Mouse (Mus musculus) colon, adult 2 months (tissue): Measurements from ENCODE around the gene Obox5. TPM values are rescaled to one million over a fixed set of nuclear protein-coding genes. Genes with fewer than 3 reads are reported as not detected.

ENCODE experiments used
- polyA plus RNA-seq: library from polyadenylated mRNA; depleted of rRNA; stranded (reverse); fragments of >200 nt; gene quantifications from 2 replicates; pipeline ENCODE4 v1.2.3, GENCODE M21; 2012; rRNA removed

Obox5 gene
- not detected in 2 replicates for polyA plus RNA-seq

GRCm38 (mm10) chr7:15749831-15750230 is at the start of gene Obox5:
Gene Obox5 (plus strand): TSS chr7:15750131.

Other genes with a start within 250 kb of the Obox5 start
- not detected in 2 replicates for gene Obox3, start 110.2 kb upstream of the Obox5 start, polyA plus RNA-seq
- gene Obox6, start 89.5 kb downstream of the Obox5 start, polyA plus RNA-seq = not detected in 2 replicates
- not detected in 2 replicates for gene Crx, start 129.8 kb downstream of the Obox5 start, polyA plus RNA-seq
- gene Crxos, start 132.5 kb downstream of the Obox5 start, polyA plus RNA-seq = not detected in 2 replicates
- gene Selenow, start 172.3 kb downstream of the Obox5 start, polyA plus RNA-seq = 252 and 320 TPM in 2 replicates
- gene Nop53, start 195.9 kb downstream of the Obox5 start, polyA plus RNA-seq = 175 and 182 TPM in 2 replicates
- gene Ehd2, start 217.4 kb downstream of the Obox5 start, polyA plus RNA-seq = 47.3 and 47.8 TPM in 2 replicates